Mouse (Mus musculus): ENCODE data around the gene Dtx2. TPM values are rescaled to one million over a fixed set of nuclear protein-coding genes. Genes with fewer than 3 reads are reported as not detected.

Dtx2 gene
- 10 to 100 TPM in 1 of 2 experiments, 1 to 10 TPM in 1; 9.5 to 10.7 TPM for total RNA-seq (2021)

GRCm38 (mm10) chr5:135994725-135995687 is at the start of gene Dtx2:
Gene Dtx2, plus strand, starts transcription at chr5:135994800.
- intact Hi-C loops (cut with DNase I) = no loop called here
- DNase-seq = peak; percentile 95 to 96

GRCm38 (mm10) chr5:135945916-135946408 is 48.6 kb upstream of the Dtx2 start:
- no peak for DNase-seq

DNA sequence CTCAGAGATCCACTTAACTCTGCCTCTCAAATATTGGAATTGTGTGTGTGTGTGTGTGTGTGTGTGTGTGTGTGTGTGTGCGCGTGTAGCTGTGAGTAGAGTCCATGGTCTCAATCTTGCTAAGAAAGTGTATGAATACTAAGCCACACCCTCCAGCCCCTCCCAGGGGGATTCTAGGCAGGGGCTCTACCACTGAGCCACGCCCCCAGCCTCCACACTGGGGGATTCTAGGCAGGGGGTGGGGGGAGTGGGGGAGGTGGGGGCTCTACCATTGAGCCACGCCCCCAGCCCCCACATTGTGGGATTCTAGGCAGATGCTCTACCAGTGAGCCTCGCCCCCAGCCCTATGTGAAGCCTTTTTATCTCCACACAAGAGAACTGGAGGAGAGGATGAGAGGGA is 48.0 kb upstream of the Dtx2 start:
- no peak for DNase-seq
- intact Hi-C loops (cut with DNase I) = no loop called here

More at GRCm38 (mm10) chr5:135945916-135946408, 48.6 kb upstream of the Dtx2 start:
- intact Hi-C loops (cut with DNase I) = no loop called here

DNA sequence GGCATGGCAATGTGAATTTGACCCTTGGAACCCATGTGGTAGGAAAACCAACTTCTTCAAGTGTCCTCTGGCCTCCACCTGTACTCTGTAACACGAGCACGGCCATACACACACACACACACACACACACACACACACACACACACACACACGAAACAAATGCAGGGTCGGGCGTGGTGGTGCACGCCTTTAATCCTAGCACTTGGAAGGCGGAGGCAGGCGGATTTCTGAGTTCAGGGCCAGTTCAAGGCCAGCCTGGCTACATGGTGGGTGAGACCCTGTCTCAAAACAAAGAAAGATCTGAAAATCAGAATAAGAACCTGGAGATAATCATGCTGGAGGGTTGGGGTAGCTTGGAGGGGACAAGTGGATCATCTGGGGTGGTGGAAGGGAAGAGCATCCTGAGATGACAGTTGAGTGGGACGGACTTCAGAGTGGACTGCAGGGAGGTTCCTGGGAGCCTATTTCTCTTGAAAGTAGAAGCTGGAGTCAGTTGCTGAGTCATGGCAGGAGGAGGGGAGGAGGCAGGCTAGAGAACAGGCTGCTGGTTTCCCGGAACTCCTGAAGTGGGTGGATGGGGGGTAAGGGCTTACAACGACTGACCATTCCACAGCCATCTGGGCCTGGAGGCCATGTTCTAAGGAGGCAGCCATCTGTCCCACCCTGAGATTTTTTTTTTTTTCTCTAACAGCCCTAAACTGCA is 43.7 kb upstream of the Dtx2 start:
- intact Hi-C loops (cut with DNase I) = no loop called here
- DNase-seq = no peak

DNA sequence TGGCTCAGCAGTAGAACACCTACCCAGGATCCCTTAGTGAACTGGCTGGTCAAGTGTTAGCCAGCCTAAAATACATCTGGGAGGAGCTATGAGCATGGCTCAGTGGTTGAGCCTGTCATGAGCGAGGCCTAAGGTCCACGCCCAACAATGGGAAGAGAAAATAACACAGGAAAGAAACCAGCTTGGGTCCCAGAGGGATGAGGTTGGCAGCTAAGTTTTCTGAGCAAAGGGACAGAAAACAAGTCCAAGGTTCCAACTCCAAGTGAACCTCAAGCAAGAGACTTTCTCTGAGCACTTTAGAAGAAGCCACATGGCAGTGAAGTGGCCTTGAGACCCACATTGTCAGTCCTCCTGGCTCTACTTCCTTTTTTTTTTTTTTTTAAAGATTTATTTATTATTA is 42.9 kb upstream of the Dtx2 start:
- no peak for DNase-seq
- intact Hi-C loops (cut with DNase I) = no loop called here

DNA sequence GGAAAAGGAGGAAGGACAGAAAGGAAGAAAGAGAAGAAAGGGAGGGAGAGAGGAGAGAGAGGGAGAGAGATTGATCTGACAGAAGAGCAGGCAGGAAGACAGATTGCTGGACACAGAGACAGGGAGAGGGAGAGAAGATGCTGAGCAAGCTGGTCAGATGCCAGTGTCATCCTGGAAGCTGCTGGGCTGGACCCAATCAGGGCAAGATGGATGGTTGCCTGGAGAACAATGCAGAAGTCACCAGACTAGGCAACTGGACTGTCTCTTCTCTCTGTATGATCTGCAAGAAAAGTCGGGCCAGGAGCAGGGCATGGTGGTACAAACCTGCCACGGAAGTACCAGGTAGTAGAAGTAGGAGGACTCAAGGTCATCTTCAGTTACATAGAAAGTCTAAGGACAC is 41.8 kb upstream of the Dtx2 start:
- intact Hi-C loops (cut with DNase I) = no loop called here

GRCm38 (mm10) chr5:135956300-135957206 is 38.0 kb upstream of the Dtx2 start:
- intact Hi-C loops (cut with DNase I) = loop anchor here (2.0 kb wide), 2 partner anchors 22 to 44 kb away; partner anchors contain the start of gene Ywhag

More for the DNA sequence above, 41.8 kb upstream of the Dtx2 start:
- no peak for DNase-seq

DNA sequence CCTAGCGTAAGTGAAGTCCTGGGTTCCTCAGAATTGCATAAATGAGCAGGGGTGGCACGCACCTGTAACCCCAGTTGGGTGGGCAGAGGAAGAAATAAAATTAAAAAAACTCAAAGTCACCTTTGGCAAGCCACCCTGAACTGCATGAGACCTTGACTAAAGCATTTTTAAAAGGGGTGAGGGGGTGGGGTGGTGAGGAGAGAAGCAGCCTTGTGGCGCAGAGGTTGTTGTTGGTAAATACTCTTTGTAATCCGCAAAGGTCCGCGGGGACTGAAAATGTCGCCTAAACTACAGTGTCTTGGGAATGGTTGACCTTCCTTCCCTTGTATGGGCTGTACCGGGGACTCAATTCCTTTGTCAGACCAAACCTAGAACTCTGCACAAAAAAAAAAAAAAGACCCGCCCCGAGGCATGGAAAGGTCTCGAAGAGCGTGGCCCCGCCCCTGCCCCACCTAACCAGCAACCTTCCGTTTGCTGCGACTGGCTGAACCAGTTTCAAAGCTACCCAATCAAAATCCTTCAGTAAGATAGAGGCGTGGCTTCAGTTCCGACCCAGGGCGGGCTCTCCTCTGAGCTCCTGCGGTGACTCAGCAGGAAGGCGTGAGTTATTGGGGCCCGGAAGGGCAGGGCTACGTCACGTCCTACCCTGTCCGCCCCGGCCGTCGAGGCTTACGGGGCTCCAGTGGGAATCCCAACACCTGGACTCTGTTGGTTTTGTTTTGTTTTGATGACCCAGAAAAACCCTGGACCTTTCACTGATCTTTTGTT is 37.2 kb upstream of the Dtx2 start:
- DNase-seq = peak; percentile 95 to 97
- intact Hi-C loops (cut with DNase I) = loop anchor here (2.0 kb wide), 2 partner anchors 23 to 45 kb away; partner anchors contain the start of gene Ywhag

More at GRCm38 (mm10) chr5:135956300-135957206, 38.0 kb upstream of the Dtx2 start:
- no peak for DNase-seq

GRCm38 (mm10) chr5:135958367-135958766 is 36.2 kb upstream of the Dtx2 start:
- DNase-seq = no peak
- intact Hi-C loops (cut with DNase I) = no loop called here

DNA sequence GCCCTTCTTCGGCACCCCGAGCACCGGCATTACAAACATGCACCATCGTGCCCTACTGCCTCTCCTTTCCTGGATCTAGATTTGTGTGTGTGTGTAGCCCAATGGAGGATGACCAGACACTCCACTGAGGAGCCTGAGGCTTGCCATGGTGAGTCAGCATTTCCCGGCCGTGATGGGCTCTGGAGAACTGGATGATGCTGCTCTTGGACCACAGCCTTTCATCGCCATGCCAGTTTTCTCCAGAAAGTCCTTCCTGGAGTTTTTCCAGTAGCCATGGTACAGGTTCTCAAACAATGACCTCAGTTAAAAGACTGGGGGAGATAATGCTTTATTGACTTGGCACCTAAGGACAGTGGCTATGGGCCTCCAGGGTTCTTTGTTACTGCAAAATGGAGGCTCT is 34.7 kb upstream of the Dtx2 start:
- no peak for DNase-seq
- intact Hi-C loops (cut with DNase I) = no loop called here

DNA sequence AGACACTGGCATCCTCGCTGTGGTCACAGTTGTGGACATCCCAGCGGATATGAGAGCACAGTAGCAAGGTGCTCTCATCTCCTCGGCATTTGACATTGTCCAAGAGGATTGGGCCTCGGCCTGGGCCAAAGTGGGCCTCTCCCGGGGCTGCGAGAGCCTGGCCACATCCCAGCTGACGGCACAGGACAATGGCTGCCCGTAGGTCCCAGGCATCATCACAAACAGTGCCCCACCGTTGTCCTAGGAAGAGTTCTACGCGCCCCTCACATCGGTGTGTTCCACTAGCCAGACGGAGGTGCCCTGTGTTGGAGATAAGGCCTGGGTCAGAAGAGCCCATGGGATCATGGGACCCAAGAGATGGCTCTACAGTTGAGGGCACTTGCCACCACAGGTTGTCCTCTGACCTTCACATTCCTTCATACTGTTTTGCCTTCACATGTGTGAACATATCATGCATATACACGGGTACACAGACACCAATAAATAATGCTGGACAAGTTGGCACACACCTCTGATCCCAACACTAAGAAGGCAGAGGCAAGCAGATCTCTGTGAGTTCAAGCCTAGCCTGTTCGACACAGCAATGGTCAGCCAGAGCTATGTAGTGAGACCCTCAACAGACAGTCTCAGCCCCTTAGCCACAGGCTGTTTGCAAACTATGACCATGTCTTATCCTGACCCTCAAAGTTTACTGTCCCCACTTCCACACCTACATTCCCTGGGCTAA is 33.5 kb upstream of the Dtx2 start:
- no peak for DNase-seq
- intact Hi-C loops (cut with DNase I) = no loop called here

DNA sequence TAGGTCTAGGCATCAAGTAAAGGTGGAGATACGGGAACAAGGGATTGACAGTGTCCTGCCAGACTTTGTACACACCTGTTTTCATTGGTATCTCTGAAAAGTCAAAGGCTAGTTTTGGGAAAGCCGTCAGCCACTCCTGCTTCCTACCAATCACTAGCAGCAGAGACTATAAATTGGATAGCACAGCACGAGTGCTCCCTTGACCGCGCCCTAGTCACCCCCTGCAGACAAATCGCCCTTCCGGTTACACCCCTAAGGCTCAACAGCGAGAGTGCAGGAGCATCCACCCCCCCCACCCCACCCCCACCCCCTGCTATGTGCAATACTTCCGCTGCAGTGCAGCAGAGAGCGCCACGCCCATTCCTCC is 32.5 kb upstream of the Dtx2 start:
- intact Hi-C loops (cut with DNase I) = no loop called here
- DNase-seq = no peak

DNA sequence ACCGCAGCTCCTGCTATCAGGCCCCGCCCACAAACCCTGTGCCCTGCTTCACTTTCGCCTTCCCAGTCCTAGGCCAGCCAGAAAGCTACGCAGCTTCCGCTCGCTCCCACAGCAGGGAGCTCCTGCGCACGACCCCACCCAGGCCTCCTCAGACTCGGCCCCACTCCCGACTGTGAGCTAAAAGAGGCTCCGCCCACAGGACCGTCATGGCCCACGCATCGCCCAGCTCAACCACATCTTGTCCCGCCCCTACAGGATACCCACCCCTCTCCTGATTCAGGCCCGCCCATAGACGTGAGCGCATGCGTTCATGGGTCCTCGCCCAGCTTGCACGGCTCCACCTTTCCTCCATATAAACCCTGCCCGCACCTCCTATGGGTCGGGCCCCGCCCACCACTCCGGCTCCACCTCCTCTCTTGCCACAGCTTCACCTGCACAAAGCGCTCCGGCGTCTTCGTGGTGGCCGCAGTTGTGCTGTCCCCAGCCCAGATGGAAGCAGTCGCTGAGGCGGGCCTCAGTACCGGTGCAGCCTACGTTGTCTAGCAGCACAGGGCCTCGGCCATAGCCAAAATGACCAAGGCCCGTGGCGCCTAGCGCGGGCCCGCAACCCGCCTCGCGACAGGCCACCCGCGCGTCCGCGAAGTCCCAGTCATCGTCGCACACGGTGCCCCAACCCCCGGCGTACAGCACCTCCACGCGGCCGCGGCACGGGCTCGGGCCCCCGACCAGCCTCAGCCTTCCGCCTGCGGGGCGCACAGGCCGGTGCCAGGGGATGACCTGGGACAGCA is 31.9 kb upstream of the Dtx2 start:
- intact Hi-C loops (cut with DNase I) = no loop called here
- DNase-seq = peak; percentile 98 to 99

- intact Hi-C loops (cut with DNase I) = no loop called here
- DNase-seq = no peak
Observed at GRCm38 (mm10) chr5:135963280-135963627, 31.3 kb upstream of the Dtx2 start.

DNA sequence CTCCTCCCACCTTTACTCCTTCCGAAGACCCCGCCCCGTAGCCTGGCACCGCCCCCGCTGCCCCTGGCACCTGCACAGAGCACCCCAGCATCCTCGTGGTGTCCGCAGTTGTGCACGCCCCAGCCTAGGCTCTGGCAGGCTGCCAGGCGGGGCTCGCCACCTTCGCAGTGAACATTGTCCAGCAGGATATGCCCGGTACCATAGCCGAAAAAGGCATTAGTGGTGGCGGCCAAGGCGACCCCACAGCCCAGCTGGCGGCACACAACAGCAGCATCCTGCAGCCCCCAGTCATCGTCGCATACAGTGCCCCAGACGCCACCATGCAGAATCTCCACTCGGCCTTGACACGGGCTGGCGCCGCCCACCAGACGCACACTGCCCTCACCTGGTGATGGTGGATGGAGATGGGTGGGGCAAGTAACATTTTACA is 29.1 kb upstream of the Dtx2 start:
- intact Hi-C loops (cut with DNase I) = loop anchor here (2.0 kb wide), 1 partner anchor 65 kb away; no protein-coding TSS in a partner anchor
- peak in 1 of 2 experiments; percentile 41 for DNase-seq

- intact Hi-C loops (cut with DNase I) = no loop called here
- no peak for DNase-seq
Observed at GRCm38 (mm10) chr5:135966866-135967265, 27.7 kb upstream of the Dtx2 start.

DNA sequence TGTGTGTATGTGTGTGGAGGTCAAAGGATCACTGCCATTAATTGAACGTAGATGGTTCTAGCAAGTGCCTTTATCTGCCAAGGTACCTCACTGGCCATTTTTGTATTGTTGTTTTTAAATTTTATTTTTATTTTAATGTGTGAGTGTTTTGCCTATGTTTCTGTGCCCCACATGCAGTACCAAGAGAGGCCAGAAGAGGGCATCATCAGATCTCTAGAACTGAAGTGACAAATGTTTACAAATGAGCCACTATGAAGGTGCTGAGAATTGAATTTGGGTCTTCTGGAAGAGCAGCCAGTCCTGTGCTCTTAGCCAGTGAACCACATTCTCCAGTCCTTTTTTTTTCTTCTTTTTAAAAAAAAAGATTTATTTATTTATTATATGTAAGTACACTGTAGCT is 25.8 kb upstream of the Dtx2 start:
- DNase-seq = peak in 1 of 2 experiments; percentile 77
- intact Hi-C loops (cut with DNase I) = no loop called here

GRCm38 (mm10) chr5:135970247-135970646 is 24.4 kb upstream of the Dtx2 start:
- no peak for DNase-seq
- intact Hi-C loops (cut with DNase I) = no loop called here
